Mouse (Mus musculus): ENCODE data around the gene Pde10a.

GRCm38 (mm10) chr17:8641491-8641890 lies 116.3 kb downstream of the Pde10a start:
- no peak for TF ChIP-seq POLR2A (IDR thresholded peaks at IDR 0.05; ENCODE audit: low read depth, low read length)
- no peak for TF ChIP-seq CTCF (IDR thresholded peaks at IDR 0.05; ENCODE audit: extremely low read depth, insufficient read length, insufficient replicate concordance, low read depth, low read length)

All from small intestine, adult 2 months (tissue).